Comparison of ENCODE assay signal across 21 mouse cellular contexts in the genomic region with DNA sequence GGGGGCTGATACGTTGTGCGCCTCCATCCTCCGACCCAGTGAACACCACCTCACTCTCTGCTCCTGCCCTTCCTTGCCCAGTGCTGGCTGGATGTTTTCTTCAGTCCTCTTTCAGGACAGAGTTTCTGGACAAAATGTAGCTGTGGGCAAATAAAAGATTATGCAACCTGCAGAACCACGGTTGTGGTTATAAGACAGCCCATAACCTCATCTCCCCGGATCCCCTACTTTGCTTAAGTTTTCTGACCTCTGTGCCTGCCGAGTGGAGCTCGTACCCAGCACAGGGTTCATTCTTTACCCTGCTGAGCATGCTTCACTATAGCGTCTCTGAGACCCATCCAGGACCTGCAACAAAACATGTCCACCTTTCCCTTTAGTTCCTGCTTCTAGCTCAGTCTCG. TPM values are rescaled to one million over a fixed set of nuclear protein-coding genes. Genes with fewer than 3 reads are reported as not detected.
"Had no signal": no experiment of that assay in that cellular context is flagged by ENCODE, and none has a peak within 500 bp of the region (broad histone marks: within the 10 kb centered on the region; RNA-seq: fewer than 3 reads in every experiment).

No protein-coding gene starts in this region.

- H3K36me3 ChIP-seq: midbrain, embryonic 13.5 days; midbrain, embryonic 15.5 days; neural tube, embryonic 13.5 days; neural tube, embryonic 15.5 days; stomach, embryonic 15.5 days had no signal

- DNase-seq: lung, adult 18-20 months; lung, embryonic 14.5 days; lung, postnatal 10 days; lung, postnatal 4 days; retina, postnatal 1 day; right cerebral cortex, adult 18-20 months; right cerebral cortex, postnatal 25 days; thymus, adult 2 months; thymus, postnatal 25 days; thymus, postnatal 4 days had no signal

- H3K9me3 ChIP-seq: midbrain, embryonic 13.5 days; midbrain, embryonic 15.5 days; neural tube, embryonic 13.5 days; neural tube, embryonic 15.5 days; stomach, embryonic 15.5 days had no signal

- H3K4me2 ChIP-seq: lung, embryonic 14.5 days; midbrain, embryonic 11.5 days; midbrain, embryonic 13.5 days; midbrain, embryonic 15.5 days; neural tube, embryonic 13.5 days; neural tube, embryonic 15.5 days; stomach, embryonic 15.5 days had no signal

- H3K9ac ChIP-seq: lung, embryonic 14.5 days; midbrain, embryonic 13.5 days; midbrain, embryonic 15.5 days; neural tube, embryonic 13.5 days; neural tube, embryonic 15.5 days; stomach, embryonic 15.5 days had no signal

- ATAC-seq: midbrain, embryonic 13.5 days; midbrain, embryonic 15.5 days had no signal

- H3K27ac ChIP-seq: midbrain, embryonic 13.5 days; midbrain, embryonic 15.5 days; neural tube, embryonic 13.5 days; neural tube, embryonic 15.5 days; stomach, embryonic 15.5 days; stomach, postnatal 0 days had no signal

- H3K4me3 ChIP-seq: megakaryocyte, embryonic 14.5 days; midbrain, embryonic 13.5 days; midbrain, embryonic 15.5 days; neural tube, embryonic 13.5 days; neural tube, embryonic 15.5 days; stomach, embryonic 15.5 days had no signal

- H3K4me1 ChIP-seq: midbrain, embryonic 13.5 days; midbrain, embryonic 15.5 days; neural tube, embryonic 13.5 days; neural tube, embryonic 15.5 days; stomach, embryonic 15.5 days had no signal

- H3K27me3 ChIP-seq: midbrain, embryonic 13.5 days; midbrain, embryonic 15.5 days; neural tube, embryonic 13.5 days; neural tube, embryonic 15.5 days; stomach, embryonic 15.5 days had no signal

RNA-seq across cellular contexts. Expression of a gene that starts 0.6 kb away (rescaled TPM):
- total RNA-seq: midbrain, postnatal 0 days had no signal
- polyA plus RNA-seq: spleen, adult 2 months; urinary bladder, adult 2 months had no signal
